Mouse (Mus musculus) forelimb bud, embryonic 11.5 days (tissue): ENCODE results near the gene Btnl10.
"Not testable (repeated sequence)": the region's sequence is repeated elsewhere in the genome, so short reads cannot be mapped to it uniquely, and the experiment has no call there.

Experiments
- DNase-seq: peaks from one replicate; pipeline ENCODE4 v3.0.0-alpha.2; 2012; ENCODE audit warnings: low read depth, low spot score

The Btnl10 gene

GRCm38 (mm10) chr11:58930254-58930653 is 12.5 kb downstream of the Btnl10 start:
- DNase-seq, result no peak

- DNase-seq, result no peak
Observed at GRCm38 (mm10) chr11:58931576-58931975, 13.9 kb downstream of the Btnl10 start.

GRCm38 (mm10) chr11:58937909-58938308 is 20.2 kb downstream of the Btnl10 start:
- DNase-seq, result no peak

- peak; percentile 91 for DNase-seq
Observed at GRCm38 (mm10) chr11:58938322-58939087, 20.8 kb downstream of the Btnl10 start, which contains the start of gene Rnf187. Rnf187 (minus strand) TSS chr11:58938916.

- DNase-seq, result no peak
Observed at GRCm38 (mm10) chr11:58939088-58939439, 21.4 kb downstream of the Btnl10 start.

- DNase-seq, result no peak
Observed at GRCm38 (mm10) chr11:58944136-58944535, 26.4 kb downstream of the Btnl10 start.

- DNase-seq, result no peak
Observed at GRCm38 (mm10) chr11:58947306-58947705, 29.6 kb downstream of the Btnl10 start.

DNA sequence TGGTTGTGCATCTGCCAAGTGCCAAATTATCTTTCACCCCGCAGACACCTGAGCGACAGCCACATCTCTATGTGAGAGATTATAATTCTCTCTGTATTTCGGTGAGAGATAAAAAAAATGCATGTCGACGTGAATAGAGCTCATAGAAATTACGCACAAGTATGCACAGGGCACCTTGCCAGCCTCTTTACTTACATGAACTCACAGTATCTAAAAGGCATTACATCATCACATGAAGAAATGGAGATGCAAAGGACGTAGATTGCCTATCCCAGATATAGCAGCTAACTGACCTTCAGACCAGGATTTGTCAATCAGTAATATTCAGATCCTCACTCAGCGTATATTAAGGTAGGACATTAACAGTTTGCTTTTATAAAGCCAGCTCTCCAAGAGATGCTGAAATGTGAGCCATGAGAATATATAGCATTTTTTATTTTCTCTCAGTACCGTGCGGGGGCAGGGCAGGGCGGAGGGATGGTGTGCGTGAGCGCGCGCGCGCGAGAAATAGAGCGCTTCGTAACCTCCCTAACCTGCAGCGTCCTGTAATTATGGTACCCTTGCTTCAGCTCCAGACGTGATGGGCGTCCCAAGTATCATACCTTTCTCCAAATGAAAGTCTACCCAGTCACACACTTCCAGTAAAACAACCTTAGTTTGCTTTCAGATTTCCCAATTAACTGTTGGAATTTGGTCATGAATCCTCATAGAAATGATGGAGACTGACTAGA is 30.3 kb downstream of the Btnl10 start:
- no peak for DNase-seq

DNA sequence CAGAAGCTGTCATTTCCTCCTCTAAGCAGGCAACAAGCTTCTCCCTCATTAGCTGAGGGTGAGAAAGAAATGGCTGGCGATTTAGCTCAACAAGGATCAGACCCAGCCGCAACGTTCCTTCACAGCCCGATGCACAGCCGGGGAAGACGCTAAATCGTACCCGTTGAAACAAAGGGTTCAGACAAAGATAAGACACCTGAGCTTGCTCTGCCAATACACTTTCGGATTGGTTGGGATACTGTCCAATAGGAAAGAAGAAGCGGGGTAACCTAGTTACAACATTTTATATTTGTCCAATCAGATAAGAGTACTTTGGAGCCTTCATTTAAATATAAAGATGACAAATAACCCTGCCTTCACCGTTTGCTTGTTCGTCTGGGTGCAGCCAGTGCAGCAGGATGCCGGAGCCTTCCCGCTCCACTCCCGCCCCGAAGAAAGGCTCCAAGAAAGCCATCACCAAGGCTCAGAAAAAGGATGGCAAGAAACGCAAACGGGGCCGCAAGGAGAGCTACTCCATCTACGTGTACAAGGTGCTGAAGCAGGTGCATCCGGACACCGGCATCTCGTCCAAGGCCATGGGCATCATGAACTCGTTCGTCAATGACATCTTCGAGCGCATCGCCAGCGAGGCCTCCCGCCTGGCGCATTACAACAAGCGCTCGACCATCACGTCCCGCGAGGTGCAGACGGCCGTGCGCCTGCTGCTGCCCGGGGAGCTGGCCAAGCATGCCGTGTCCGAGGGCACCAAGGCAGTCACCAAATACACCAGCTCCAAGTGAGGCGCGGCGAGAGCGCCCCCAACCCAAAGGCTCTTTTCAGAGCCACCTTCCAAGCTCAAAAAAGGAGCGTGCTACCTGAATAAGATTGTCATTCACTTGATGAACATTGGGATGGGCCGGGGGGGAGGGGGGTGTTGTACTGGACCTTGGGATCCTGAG is 31.1 kb downstream of the Btnl10 start, which contains the start of gene Hist3h2ba:
Gene Hist3h2ba, plus strand, starts transcription at position 379 of the 938 bp plus-strand sequence.
- peak; percentile 78 for DNase-seq

- DNase-seq, result no peak
Observed at GRCm38 (mm10) chr11:58949480-58950431, 32.0 kb downstream of the Btnl10 start.

DNA sequence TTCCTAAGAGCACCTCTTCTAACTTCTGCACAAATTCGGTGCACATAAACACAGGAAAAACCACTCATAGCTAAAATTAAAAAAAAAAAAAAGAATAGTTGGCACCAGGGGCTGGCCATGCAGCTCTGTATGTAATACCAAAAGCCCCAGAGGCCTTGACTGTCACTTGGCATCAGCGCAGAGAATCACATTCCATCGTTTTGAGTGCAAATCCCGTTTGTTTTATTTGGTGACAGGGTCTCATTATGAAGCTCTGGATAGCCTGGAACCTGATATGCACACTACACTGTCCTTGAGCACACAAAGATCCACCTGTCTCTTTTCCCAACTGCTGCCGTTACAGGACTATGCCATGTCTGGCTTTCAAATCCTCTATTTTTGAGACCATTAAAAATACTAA is 33.5 kb downstream of the Btnl10 start:
- DNase-seq, result no peak

DNA sequence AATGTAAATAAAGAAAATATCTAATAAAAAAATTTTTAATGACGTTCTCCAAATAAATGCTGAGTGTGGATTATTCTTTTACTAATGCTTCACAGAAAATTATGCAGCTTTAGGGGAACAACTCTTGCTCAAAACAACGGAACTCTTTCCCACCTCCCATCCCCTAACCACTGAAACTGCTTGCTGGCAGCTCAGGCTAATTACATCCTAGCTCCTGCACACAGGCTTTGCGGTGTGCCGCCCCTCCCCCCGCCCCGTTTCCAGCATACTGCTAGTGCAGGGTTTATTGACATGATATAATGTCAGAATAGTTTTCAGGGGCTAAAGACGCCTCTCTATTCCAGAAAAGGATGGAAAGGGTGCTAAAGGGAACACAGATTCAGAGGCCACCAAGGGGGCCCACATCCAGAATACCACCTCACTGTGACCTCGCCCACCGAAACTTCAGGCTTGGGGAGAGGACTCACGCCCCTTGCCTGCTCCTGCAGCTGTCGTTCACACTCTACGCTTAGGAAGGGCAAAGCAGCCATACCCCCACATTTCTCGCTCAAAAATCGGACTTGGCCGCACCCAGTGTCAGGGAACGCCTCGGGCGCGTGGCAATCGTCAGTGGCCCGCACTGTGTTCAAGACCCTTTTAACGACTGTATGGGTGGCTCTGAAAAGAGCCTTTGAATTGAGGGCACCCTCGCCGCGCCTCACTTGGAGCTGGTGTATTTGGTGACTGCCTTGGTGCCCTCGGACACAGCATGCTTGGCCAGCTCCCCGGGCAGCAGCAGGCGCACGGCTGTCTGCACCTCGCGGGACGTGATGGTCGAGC is 35.9 kb downstream of the Btnl10 start:
- peak; percentile 13 for DNase-seq

DNA sequence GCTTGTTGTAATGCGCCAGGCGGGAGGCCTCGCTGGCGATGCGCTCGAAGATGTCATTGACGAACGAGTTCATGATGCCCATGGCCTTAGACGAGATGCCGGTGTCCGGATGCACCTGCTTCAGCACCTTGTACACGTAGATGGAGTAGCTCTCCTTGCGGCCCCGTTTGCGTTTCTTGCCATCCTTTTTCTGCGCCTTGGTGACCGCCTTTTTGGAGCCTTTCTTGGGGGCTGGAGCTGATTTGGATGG is 36.4 kb downstream of the Btnl10 start:
- not testable (repeated sequence) for DNase-seq

DNA sequence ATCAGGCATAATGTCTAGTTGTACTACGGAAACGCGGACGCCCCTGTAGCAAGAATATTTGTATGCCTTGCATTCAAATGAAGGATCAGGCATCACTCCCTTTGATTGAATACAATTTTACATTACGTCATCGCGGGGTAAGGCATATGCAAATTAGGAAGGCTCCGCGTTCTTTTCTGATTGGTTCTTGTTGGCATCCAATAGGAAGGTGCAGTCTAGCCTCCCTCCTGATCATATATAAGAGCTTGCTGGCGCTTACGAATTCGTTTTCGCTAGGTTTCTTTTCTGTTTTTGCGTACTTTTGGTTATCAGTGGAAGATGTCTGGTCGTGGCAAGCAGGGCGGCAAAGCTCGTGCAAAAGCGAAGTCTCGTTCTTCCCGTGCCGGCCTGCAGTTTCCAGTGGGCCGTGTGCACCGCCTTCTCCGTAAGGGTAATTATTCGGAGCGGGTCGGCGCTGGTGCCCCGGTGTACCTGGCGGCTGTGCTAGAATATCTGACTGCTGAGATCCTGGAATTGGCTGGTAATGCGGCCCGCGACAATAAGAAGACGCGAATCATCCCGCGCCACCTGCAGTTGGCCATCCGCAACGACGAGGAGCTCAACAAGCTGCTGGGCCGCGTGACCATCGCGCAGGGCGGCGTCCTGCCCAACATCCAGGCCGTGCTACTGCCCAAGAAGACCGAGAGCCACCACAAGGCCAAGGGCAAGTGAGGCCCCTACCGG is 36.9 kb downstream of the Btnl10 start, which contains the start of the genes Hist3h2a and Trim17:
Gene Hist3h2a, plus strand, starts transcription at position 266 of the 723 bp plus-strand sequence.
Gene Trim17, plus strand, starts transcription at position 266 of the 723 bp plus-strand sequence.
- peak; percentile 94 for DNase-seq

DNA sequence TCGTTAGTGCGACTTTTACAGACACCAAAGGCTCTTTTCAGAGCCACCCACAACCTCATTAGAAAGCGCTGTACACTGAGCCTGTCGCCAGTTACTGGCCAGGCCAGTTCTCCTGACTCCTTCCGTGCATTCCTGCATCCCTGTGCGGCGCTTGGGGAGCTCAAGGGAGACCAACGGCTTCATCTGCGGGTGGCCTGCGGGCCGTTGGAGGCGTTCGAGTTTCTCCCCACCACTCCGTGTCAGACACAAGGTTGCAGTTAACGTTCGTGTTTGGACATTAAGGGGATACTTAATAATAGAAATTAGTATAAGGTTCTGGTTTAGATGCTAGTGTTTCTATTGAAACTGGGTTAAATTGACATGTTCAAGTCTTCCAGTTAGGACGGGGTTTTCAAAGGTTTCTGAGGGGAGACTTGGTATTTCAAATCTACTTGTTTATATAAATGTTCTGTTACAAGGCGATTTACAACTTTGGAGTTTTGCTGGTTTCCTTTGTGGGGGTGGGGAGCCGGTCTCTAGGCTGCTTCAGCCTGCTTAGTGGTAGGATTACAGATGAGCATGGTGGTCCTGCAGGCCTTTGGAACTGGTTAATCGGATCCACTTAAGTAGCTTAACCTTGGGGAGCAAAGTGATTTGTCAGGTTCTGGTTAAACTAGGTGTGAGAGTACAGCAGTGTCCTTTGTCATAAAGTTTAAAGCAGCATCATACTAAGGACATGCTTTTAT is 37.6 kb downstream of the Btnl10 start:
- peak; percentile 73 for DNase-seq

- DNase-seq, result no peak
Observed at GRCm38 (mm10) chr11:58955868-58956257, 38.2 kb downstream of the Btnl10 start.

- DNase-seq, result no peak
Observed at GRCm38 (mm10) chr11:58957226-58957914, 39.7 kb downstream of the Btnl10 start.

DNA sequence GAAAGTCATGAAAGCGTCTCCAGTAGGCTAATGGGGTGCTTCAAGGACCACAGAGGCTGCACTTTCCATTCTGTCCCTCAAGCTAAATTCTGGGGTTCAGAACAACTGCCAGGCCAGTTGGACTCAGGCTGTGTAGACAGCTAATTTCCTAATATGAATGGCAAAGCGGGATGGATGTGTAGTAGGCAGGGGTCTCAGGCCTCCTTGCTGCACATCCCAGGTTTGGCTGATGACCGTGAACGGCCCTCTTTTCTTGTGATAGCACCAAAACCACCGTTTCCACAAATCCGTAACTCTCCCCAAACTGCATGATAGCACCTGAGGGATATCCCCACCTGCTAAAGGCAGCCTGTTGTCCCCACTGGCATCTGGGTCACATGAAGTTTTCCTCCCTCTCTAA is 40.8 kb downstream of the Btnl10 start:
- DNase-seq, result no peak
